Mouse (Mus musculus): ENCODE measurements around the gene Prkag1.

Prkag1 gene

GRCm38 (mm10) chr15:98796803-98797595 lies 34.3 kb downstream of the Prkag1 start:
- DNase-seq (ENCODE audit: extremely low read depth, low read depth), result no peak

GRCm38 (mm10) chr15:98793141-98793698 lies 38.1 kb downstream of the Prkag1 start:
- DNase-seq (ENCODE audit: extremely low read depth, low read depth), result no peak

GRCm38 (mm10) chr15:98792233-98793020 lies 38.9 kb downstream of the Prkag1 start:
- DNase-seq (ENCODE audit: extremely low read depth, low read depth), result no peak

GRCm38 (mm10) chr15:98791771-98792170 lies 39.5 kb downstream of the Prkag1 start:
- DNase-seq (ENCODE audit: extremely low read depth, low read depth), result no peak

GRCm38 (mm10) chr15:98791221-98791620 lies 40.1 kb downstream of the Prkag1 start:
- no peak for DNase-seq (ENCODE audit: extremely low read depth, low read depth)

GRCm38 (mm10) chr15:98790761-98791160 lies 40.6 kb downstream of the Prkag1 start:
- DNase-seq (ENCODE audit: extremely low read depth, low read depth), result no peak

- DNase-seq (ENCODE audit: extremely low read depth, low read depth), result no peak
Observed at GRCm38 (mm10) chr15:98789661-98790535, 41.4 kb downstream of the Prkag1 start, which contains the start of gene Wnt1. Gene Wnt1 (plus strand): TSS chr15:98789857.

- no peak for DNase-seq (ENCODE audit: extremely low read depth, low read depth)
Observed at GRCm38 (mm10) chr15:98788972-98789660, 42.2 kb downstream of the Prkag1 start.

- DNase-seq (ENCODE audit: extremely low read depth, low read depth), result no peak
Observed at GRCm38 (mm10) chr15:98787930-98788329, 43.4 kb downstream of the Prkag1 start.

- peak; percentile 57 for DNase-seq (ENCODE audit: extremely low read depth, low read depth)
Observed at GRCm38 (mm10) chr15:98785744-98786143, 45.6 kb downstream of the Prkag1 start.

GRCm38 (mm10) chr15:98781166-98781565 lies 50.2 kb downstream of the Prkag1 start:
- DNase-seq (ENCODE audit: extremely low read depth, low read depth), result no peak

- no peak for DNase-seq (ENCODE audit: extremely low read depth, low read depth)
Observed at GRCm38 (mm10) chr15:98780573-98780972, 50.7 kb downstream of the Prkag1 start.

GRCm38 (mm10) chr15:98780075-98780474 lies 51.2 kb downstream of the Prkag1 start:
- DNase-seq (ENCODE audit: extremely low read depth, low read depth), result no peak

- no peak for DNase-seq (ENCODE audit: extremely low read depth, low read depth)
Observed at GRCm38 (mm10) chr15:98778806-98779205, 52.5 kb downstream of the Prkag1 start.

- DNase-seq (ENCODE audit: extremely low read depth, low read depth), result no peak
Observed at GRCm38 (mm10) chr15:98778191-98778770, 53.0 kb downstream of the Prkag1 start.

- DNase-seq (ENCODE audit: extremely low read depth, low read depth), result no peak
Observed at GRCm38 (mm10) chr15:98777762-98778161, 53.6 kb downstream of the Prkag1 start, which contains the start of gene Wnt10b. Gene Wnt10b (minus strand): TSS chr15:98778150.

GRCm38 (mm10) chr15:98777005-98777616 lies 54.2 kb downstream of the Prkag1 start:
- no peak for DNase-seq (ENCODE audit: extremely low read depth, low read depth)

- no peak for DNase-seq (ENCODE audit: extremely low read depth, low read depth)
Observed at GRCm38 (mm10) chr15:98776280-98777004, 54.9 kb downstream of the Prkag1 start.

- no peak for DNase-seq (ENCODE audit: extremely low read depth, low read depth)
Observed at GRCm38 (mm10) chr15:98775533-98775932, 55.8 kb downstream of the Prkag1 start.

Measured in MEL-GATA-1-ER (cell line).